Mouse (Mus musculus): ENCODE results near the gene Neurl3. TPM values are rescaled to one million over a fixed set of nuclear protein-coding genes. Genes with fewer than 3 reads are reported as not detected.

Gene Neurl3
- polyA plus RNA-seq, 1 experiment from 2014 or later, result 14.1 TPM

GRCm38 (mm10) chr1:36280938-36281337 lies 6.5 kb upstream of the Neurl3 start:
- no peaks in the 10 kb centered on the region for H3K9me3 ChIP-seq (replicated peaks; ENCODE audit: low read length)
- no peak for DNase-seq (ENCODE audit: low spot score)
- no peak for ATAC-seq (replicated peaks; ENCODE audit: low FRiP score, low read depth)
- no peaks in the 10 kb centered on the region for H3K4me1 ChIP-seq (replicated peaks; ENCODE audit: insufficient read depth, low read length)
- 85% methylated on average over 3 of the region's 3 CpGs for WGBS
- no peaks in the 10 kb centered on the region for H3K36me3 ChIP-seq (ENCODE audit: insufficient read depth, low read length)
- no peak overlapping the region for H3K4me3 ChIP-seq (replicated peaks; ENCODE audit: low read depth, low read length)
- TF ChIP-seq CTCF (IDR thresholded peaks at IDR 0.05; ENCODE audit: low read depth), result no peak
- no peaks in the 10 kb centered on the region for H3K27me3 ChIP-seq (ENCODE audit: insufficient read depth, low read length)
- H3K9ac ChIP-seq (ENCODE audit: low read depth, low read length), result no peak overlapping the region
- no peak overlapping the region for H3K4me2 ChIP-seq (ENCODE audit: low read length)
- no peak overlapping the region for H3K27ac ChIP-seq

DNA sequence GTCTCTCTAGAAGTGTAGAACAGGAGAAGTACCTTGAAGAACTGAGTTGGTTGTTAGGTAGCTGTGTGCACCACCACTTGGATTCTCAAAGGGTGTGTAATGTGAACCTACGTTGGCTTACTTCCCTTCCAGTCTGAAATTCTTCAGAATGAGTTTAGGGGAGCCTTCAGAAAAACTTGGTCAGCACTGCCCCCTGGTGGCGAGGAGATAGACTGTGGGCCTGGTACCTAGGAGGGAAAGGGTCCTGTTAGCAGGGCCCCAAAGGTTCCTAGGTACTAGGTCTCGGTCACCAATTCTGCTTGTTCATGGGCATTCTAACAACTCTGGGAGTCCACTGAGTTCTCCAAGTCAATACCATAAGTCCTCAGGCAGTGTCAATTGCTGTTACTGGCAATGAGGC lies 4.7 kb upstream of the Neurl3 start:
- H3K36me3 ChIP-seq (ENCODE audit: insufficient read depth, low read length), result no peaks in the 10 kb centered on the region
- 14% methylated on average over 3 of the region's 3 CpGs for WGBS
- H3K27ac ChIP-seq, result no peak overlapping the region
- peak; percentile 59 for ATAC-seq (replicated peaks; ENCODE audit: low FRiP score, low read depth)
- DNase-seq (ENCODE audit: low spot score), result peak; percentile 95
- peaks cover 6% of the 10 kb centered on the region; the same call in 1 of the 2 replicates for H3K4me1 ChIP-seq (replicated peaks; ENCODE audit: insufficient read depth, low read length)
- no peaks in the 10 kb centered on the region for H3K27me3 ChIP-seq (ENCODE audit: insufficient read depth, low read length)
- no peak overlapping the region for H3K4me3 ChIP-seq (replicated peaks; ENCODE audit: low read depth, low read length)
- no peak overlapping the region for H3K9ac ChIP-seq (ENCODE audit: low read depth, low read length)
- no peaks in the 10 kb centered on the region for H3K9me3 ChIP-seq (replicated peaks; ENCODE audit: low read length)
- no peak overlapping the region for H3K4me2 ChIP-seq (ENCODE audit: low read length)
- TF ChIP-seq CTCF (IDR thresholded peaks at IDR 0.05; ENCODE audit: low read depth), result peak; percentile 94

- no peak overlapping the region for H3K27ac ChIP-seq
- no peaks in the 10 kb centered on the region for H3K36me3 ChIP-seq (ENCODE audit: insufficient read depth, low read length)
- H3K4me1 ChIP-seq (replicated peaks; ENCODE audit: insufficient read depth, low read length), result peaks cover 13% of the 10 kb centered on the region; the same call in 1 of the 2 replicates
- no peak overlapping the region for H3K4me2 ChIP-seq (ENCODE audit: low read length)
- 0 out of 2 replicates have a peak, but pooled peaks have one; percentile 5 for ATAC-seq (replicated peaks; ENCODE audit: low FRiP score, low read depth)
- WGBS, result 28% methylated on average over 7 of the region's 7 CpGs
- peak; percentile 70 for DNase-seq (ENCODE audit: low spot score)
- H3K9ac ChIP-seq (ENCODE audit: low read depth, low read length), result no peak overlapping the region
- no peaks in the 10 kb centered on the region for H3K27me3 ChIP-seq (ENCODE audit: insufficient read depth, low read length)
- peak; percentile 94 for TF ChIP-seq CTCF (IDR thresholded peaks at IDR 0.05; ENCODE audit: low read depth)
- H3K4me3 ChIP-seq (replicated peaks; ENCODE audit: low read depth, low read length), result no peak overlapping the region
- no peaks in the 10 kb centered on the region for H3K9me3 ChIP-seq (replicated peaks; ENCODE audit: low read length)
Observed at GRCm38 (mm10) chr1:36277267-36278060, 3.0 kb upstream of the Neurl3 start.

DNA sequence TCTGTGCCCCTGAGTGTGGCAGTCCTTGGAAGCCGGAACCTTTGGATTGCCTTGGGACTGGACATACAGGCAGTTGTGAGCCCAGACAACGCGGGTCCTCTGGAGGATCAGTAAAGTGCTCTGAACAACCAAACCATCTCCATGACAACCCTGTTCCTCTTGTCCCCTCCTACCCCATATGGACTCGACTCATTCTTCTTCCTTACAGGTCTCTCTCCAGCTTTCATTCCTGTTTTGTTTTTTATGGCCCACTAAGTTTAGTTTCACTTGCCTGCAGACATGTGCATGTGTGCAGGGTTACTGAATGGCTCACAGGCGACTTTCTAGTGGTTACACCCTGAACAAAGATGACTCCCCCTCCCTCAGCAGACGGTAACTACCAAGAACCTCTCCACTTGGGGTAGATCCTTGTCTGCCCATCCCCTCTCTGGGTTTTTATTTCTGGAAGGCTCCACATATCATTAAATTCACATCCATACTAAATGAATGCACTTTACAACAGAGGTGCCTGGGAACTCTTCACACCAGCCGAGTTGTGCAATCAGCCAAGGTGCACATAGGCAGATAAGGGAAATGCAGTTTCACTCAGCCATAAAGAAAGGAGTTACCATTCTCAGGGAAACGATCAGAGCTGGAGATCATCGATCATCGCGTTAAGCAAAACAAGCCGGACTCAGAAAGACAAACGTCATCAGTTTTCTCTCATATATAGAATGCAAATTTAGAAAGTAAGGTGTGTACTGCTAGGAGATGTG lies 1.3 kb upstream of the Neurl3 start:
- peaks cover 24% of the 10 kb centered on the region for H3K4me1 ChIP-seq (replicated peaks; ENCODE audit: insufficient read depth, low read length)
- no peak for DNase-seq (ENCODE audit: low spot score)
- H3K4me3 ChIP-seq (replicated peaks; ENCODE audit: low read depth, low read length), result no peak overlapping the region
- no peak overlapping the region for H3K9ac ChIP-seq (ENCODE audit: low read depth, low read length)
- 60% methylated on average over 13 of the region's 13 CpGs for WGBS
- no peaks in the 10 kb centered on the region for H3K27me3 ChIP-seq (ENCODE audit: insufficient read depth, low read length)
- H3K27ac ChIP-seq, result peak overlapping the region; percentile 3; the same call in 1 of the 2 replicates
- no peak overlapping the region for H3K4me2 ChIP-seq (ENCODE audit: low read length)
- no peak for ATAC-seq (replicated peaks; ENCODE audit: low FRiP score, low read depth)
- H3K9me3 ChIP-seq (replicated peaks; ENCODE audit: low read length), result no peaks in the 10 kb centered on the region
- no peaks in the 10 kb centered on the region for H3K36me3 ChIP-seq (ENCODE audit: insufficient read depth, low read length)
- TF ChIP-seq CTCF (IDR thresholded peaks at IDR 0.05; ENCODE audit: low read depth), result no peak

GRCm38 (mm10) chr1:36273288-36273687 lies 1.2 kb downstream of the Neurl3 start:
- Histone ChIP-seq H3K27ac (peak overlapping the region; percentile 86), H3K9ac (ENCODE audit: low read depth, low read length) (peak overlapping the region; percentile 32; the same call in 1 of the 2 replicates), H3K4me2 (ENCODE audit: low read length) (peak overlapping the region; percentile 47), H3K27me3 (ENCODE audit: insufficient read depth, low read length) (no peaks in the 10 kb centered on the region), H3K36me3 (ENCODE audit: insufficient read depth, low read length) (no peaks in the 10 kb centered on the region), H3K9me3 (replicated peaks; ENCODE audit: low read length) (no peaks in the 10 kb centered on the region), H3K4me3 (replicated peaks; ENCODE audit: low read depth, low read length) (peak overlapping the region; percentile 6; the same call in 1 of the 2 replicates), H3K4me1 (replicated peaks; ENCODE audit: insufficient read depth, low read length) (peaks cover 38% of the 10 kb centered on the region)
- under 1% methylated on average over 9 of the region's 9 CpGs for WGBS
- TF ChIP-seq CTCF (IDR thresholded peaks at IDR 0.05; ENCODE audit: low read depth), result no peak
- DNase-seq (ENCODE audit: low spot score), result peak; percentile 93
- peak; percentile 75 for ATAC-seq (replicated peaks; ENCODE audit: low FRiP score, low read depth)

DNA sequence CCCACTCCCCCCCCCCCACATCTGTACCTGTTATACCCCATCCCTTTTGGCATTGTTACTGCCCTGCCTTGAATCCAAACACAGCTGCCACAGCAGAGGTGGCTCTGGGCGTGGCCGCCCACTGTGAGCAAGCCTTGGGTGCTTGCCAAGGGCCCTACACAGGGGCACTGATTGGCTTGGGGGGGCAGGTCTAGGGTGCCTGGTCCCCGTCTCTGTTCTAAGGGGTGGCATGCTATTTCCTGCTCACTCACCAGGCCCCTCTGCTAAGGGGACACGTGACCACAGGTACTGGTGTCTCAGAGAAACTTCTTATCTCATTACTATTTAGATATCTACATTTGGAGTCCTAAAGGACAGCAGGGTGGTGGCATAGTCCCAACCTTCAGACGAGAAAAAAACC lies 1.9 kb downstream of the Neurl3 start:
- no peak for DNase-seq (ENCODE audit: low spot score)
- H3K36me3 ChIP-seq (ENCODE audit: insufficient read depth, low read length), result no peaks in the 10 kb centered on the region
- peak overlapping the region; percentile 86 for H3K27ac ChIP-seq
- TF ChIP-seq CTCF (IDR thresholded peaks at IDR 0.05; ENCODE audit: low read depth), result no peak
- ATAC-seq (replicated peaks; ENCODE audit: low FRiP score, low read depth), result no peak
- H3K4me3 ChIP-seq (replicated peaks; ENCODE audit: low read depth, low read length), result peak overlapping the region; percentile 6; the same call in 1 of the 2 replicates
- peak overlapping the region; percentile 47 for H3K4me2 ChIP-seq (ENCODE audit: low read length)
- H3K9me3 ChIP-seq (replicated peaks; ENCODE audit: low read length), result no peaks in the 10 kb centered on the region
- no peaks in the 10 kb centered on the region for H3K27me3 ChIP-seq (ENCODE audit: insufficient read depth, low read length)
- H3K9ac ChIP-seq (ENCODE audit: low read depth, low read length), result peak overlapping the region; percentile 32; the same call in 1 of the 2 replicates
- peaks cover 38% of the 10 kb centered on the region for H3K4me1 ChIP-seq (replicated peaks; ENCODE audit: insufficient read depth, low read length)
- WGBS, result 50% methylated on average over 5 of the region's 5 CpGs
